Mouse (Mus musculus) mouse trophoblast stem cell (cell line): Measurements from ENCODE around the gene Iqcb1.

Source experiments
- in situ Hi-C, 2 experiments: fragments of 300-500 bp; cut with MseI, MboI; formaldehyde crosslinking; loops; 2 replicates in 1 of 2; 3 replicates in 1 of 2; pipeline ENCODE4 v1.15.1; 2025

Gene Iqcb1

DNA sequence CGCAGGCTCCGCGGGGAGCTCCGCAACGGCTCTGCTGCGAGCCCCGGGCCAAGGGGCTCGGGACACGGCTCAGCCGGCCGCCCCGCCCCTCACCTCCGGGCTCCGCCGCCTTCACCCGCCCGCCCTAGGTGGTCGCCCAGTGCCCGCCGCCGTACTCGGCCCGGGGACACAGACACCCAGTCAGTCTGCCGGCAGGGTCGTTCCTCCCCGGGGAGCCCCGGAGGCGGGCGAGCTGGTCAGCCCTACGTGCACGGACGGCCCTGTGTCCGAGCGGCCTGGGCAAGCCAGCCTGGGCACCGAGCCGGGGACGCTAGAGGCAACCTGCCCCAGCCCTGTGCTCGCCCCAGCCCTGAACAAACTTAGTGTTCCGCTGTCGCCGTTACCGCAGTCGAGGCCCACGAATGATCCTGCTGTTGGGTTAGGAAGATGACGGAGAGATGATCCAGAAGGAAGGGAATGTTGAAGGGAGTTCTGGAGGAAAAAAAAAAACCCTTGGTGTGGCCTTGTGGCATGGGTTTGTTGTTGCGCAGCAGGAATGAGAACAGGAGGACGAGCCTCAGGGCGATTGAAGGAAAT is 47.2 kb downstream of the Iqcb1 start:
- in situ Hi-C loops = no loop called here

DNA sequence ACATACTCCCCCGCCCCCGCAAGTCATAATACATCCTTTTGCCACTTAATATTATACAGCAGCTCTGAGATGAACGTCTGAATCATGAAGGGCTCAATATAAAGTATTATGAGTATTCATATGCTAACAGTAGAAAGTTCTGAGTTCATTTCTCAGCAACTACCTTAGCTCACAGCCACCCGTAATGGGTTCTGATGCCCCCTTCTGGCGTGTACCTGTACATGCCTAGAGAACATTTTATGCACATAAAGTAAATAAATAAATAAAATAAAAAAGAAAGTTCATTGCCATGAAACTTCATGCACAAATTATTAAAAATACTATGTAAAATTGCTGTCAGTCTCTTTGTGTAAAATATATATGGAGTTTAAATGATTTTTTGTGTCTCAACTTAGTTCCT is 49.1 kb downstream of the Iqcb1 start:
- in situ Hi-C loops = no loop called here

DNA sequence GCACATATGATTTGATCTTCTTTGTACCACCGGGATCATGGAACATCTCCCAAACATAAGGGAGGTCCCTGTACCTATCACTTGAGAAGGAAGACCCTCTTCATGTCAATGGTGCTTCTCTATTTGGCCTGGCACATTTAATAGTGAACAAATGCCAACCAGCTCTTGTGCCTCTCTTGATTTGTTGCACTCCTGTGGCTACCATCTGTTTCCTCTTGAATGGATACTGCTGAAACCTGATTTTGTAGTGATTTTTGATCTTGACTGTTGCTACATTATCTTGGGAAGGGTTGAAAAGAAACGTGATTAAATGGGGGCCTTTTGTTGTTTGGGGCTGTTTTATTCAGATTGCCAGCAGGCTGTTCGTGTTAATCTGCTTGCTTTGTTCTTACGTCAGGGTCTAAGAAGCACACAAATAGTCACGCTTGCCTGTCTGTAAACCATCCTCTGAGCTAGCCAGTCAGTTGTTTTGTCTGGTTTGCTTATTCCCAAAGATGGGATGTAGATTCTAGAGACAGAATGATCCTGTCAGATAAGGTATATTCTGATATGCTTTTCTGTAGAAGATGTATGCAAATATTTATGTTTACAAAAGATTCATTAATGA is 54.7 kb downstream of the Iqcb1 start:
- in situ Hi-C loops = no loop called here

DNA sequence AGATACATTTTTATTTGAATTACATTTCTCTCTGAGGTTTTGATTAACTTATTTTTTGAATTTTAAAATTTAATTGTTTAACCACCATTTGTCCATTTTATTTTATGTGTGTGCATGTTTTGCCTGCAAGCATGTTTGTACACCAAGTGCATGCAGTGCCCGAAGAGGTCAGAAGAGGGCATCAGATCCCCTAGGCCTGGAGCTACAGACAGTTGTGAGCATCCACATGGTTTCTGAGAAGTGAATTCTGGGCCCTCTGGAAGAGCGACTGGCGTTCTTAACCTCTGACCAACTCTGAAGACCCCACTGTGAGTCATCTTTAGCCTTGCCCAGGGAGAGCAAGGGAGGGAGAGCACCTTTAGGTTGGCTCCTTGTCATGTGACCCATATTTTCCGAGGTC is 56.7 kb downstream of the Iqcb1 start:
- in situ Hi-C loops = loop anchor here (5.0 kb wide), 2 partner anchors 122 to 127 kb away; partner anchors contain the start of gene Polq (in 1 of the 2)

GRCm38 (mm10) chr16:36885912-36886311 is 57.7 kb downstream of the Iqcb1 start:
- in situ Hi-C loops = loop anchor here (5.0 kb wide), 2 partner anchors 121 to 126 kb away; partner anchors contain the start of gene Polq (in 1 of the 2)

GRCm38 (mm10) chr16:36887546-36887945 is 59.4 kb downstream of the Iqcb1 start:
- in situ Hi-C loops = loop anchor here (5.0 kb wide), 2 partner anchors 120 to 125 kb away; partner anchors contain the start of gene Polq (in 1 of the 2)

DNA sequence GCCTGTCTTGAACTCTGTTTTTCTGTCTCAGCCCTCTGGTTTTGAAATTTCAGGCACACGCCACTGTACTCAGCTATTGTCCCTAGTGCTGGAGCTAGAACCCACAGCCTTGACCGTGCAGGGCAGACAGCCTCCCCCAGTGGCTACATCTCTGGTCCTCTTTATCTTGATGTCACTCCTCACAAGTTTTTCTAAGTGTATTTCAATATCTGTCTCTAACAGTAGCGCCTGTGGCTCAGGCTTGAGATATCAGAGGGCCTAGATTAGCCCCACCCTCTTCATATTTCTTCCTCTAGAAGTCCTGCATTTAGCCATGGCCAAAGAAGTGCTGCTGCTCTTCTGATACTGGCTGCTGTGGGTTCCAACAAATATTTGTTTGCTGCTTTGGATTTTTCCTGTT is 62.4 kb downstream of the Iqcb1 start:
- in situ Hi-C loops = no loop called here

- in situ Hi-C loops = no loop called here
Measured at GRCm38 (mm10) chr16:36891415-36891814, 63.2 kb downstream of the Iqcb1 start.

- in situ Hi-C loops = no loop called here
Measured at GRCm38 (mm10) chr16:36893317-36893716, 65.1 kb downstream of the Iqcb1 start.

DNA sequence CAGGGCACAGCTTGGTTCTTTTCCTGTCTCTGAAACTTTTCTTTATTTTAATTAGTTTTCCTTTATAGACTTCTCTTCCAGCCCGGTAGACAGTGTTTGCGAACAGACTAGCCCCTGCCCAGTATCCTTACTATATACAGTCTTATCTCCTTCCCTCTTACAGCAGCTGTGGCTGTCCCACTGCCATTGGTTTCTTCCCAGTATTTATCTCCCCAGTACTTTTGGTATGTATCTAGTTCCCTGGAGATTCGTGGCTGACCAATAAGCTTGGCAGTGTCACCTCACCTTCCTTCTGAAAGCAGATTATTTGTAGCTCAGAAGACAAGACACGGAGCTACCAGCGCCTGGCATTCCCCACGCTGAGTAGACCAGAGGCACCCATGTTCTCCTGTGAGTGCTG is 68.5 kb downstream of the Iqcb1 start:
- in situ Hi-C loops = no loop called here

GRCm38 (mm10) chr16:36903156-36903555 is 75.0 kb downstream of the Iqcb1 start:
- in situ Hi-C loops = no loop called here

- in situ Hi-C loops = no loop called here
Measured at GRCm38 (mm10) chr16:36911909-36912308, 83.7 kb downstream of the Iqcb1 start.

GRCm38 (mm10) chr16:36912311-36912710 is 84.1 kb downstream of the Iqcb1 start:
- in situ Hi-C loops = no loop called here

- in situ Hi-C loops = no loop called here
Measured at GRCm38 (mm10) chr16:36914195-36914594, 86.0 kb downstream of the Iqcb1 start.

DNA sequence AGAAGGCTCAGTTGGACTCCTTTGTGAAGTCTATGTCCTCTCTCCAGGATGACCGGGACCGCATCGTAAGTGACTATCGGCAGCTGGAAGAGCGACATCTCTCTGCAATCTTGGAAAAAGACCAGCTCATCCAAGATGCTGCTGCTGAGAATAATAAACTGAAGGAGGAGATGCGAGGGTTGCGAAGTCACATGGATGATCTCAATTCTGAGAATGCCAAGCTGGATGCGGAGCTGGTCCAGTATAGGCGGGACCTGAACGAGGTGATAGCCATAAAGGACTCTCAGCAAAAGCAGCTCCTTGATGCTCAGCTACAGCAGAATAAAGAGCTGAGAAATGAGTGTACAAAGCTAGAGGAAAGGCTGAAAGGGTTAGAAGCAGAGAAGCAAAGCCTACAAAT is 90.3 kb downstream of the Iqcb1 start:
- in situ Hi-C loops = no loop called here

DNA sequence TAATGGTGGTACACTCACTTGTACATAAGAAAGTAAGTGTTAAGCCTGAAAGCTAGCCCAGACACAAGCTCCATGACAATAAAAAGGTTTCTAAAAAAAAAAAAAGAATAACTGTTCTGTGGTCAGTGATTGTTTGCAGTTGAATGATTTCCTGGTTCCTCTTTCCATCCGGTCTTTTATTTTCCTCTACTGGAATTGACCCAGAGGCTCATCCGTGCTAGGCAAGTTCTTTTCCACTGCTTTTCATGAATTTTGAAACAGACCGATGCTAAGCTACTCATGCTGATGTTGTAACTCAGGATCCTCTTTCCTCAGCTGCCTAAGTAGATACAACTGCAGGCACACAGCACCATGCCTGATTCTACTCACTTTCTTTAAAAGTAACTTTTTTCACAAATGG is 92.2 kb downstream of the Iqcb1 start:
- in situ Hi-C loops = no loop called here

GRCm38 (mm10) chr16:36921067-36921613 is 93.0 kb downstream of the Iqcb1 start:
- in situ Hi-C loops = no loop called here

DNA sequence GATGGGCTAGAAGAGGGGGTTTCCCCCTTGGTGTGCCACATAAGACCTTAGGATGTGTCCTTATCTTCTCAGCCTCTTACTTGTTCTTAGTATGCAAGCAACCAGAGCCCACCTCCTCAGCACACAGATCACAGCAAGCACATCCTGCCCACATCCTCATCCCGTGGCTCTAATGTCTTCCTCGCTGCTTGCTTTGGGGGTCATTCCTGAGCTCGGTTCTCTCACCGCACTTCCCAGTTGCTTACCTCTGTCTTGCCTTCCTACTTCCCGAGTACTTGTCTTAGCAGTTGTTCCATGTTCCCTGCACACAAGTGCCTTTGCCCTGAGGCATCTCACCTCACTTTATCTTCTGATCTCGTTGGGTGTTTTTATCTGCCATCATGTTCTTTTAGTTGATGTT is 93.8 kb downstream of the Iqcb1 start:
- in situ Hi-C loops = no loop called here
